Mouse (Mus musculus) neural tube, embryonic 12.5 days (tissue): ENCODE results near the gene Dhcr7. TPM values are rescaled to one million over a fixed set of nuclear protein-coding genes. Genes with fewer than 3 reads are reported as not detected.

Source experiments
- ATAC-seq: fragments of 200-750 bp; cut with Nextera tagmentation; 2 replicates; pipeline ENCODE4 v1.8.0; 2017; ENCODE audit warnings: low read depth, mild to moderate bottlenecking, moderate TSS enrichment, moderate library complexity; ENCODE audit not compliant: low FRiP score
- H3K27ac ChIP-seq: fragments of 300-500 bp; sonication (generic); 2 replicates; pipeline ENCODE4 v1.5.1; 2016
- H3K27me3 ChIP-seq: fragments of 300-500 bp; sonication (generic); replicated peaks from 2 replicates; pipeline ENCODE4 v1.6.1; 2016; ENCODE audit warnings: mild to moderate bottlenecking
- H3K36me3 ChIP-seq: fragments of 300-500 bp; sonication (generic); 2 replicates; pipeline ENCODE4 v1.6.1; 2016; ENCODE audit warnings: mild to moderate bottlenecking
- H3K4me1 ChIP-seq: fragments of 300-500 bp; sonication (generic); 2 replicates; pipeline ENCODE4 v1.6.1; 2016
- H3K4me2 ChIP-seq: fragments of 300-500 bp; sonication (generic); replicated peaks from 2 replicates; pipeline ENCODE4 v1.6.1; 2016; ENCODE audit warnings: mild to moderate bottlenecking
- H3K4me3 ChIP-seq: fragments of 300-500 bp; sonication (generic); 2 replicates; pipeline ENCODE4 v1.5.1; 2016
- H3K9ac ChIP-seq: fragments of 300-500 bp; sonication (generic); 2 replicates; pipeline ENCODE4 v1.6.1; 2016; ENCODE audit warnings: mild to moderate bottlenecking
- H3K9me3 ChIP-seq: fragments of 300-500 bp; sonication (generic); 2 replicates; pipeline ENCODE4 v1.6.1; 2016; ENCODE audit warnings: mild to moderate bottlenecking
- WGBS: fragments of 180-500 bp; shearing (Covaris S2); methylation state at CpG from one replicate; pipeline ENCODE4 v1.1.7; 2016; 5-methylcytosine and 5-hydroxymethylcytosine counted together
- polyA plus RNA-seq: library from polyadenylated mRNA; unstranded; fragments of >200 nt; fragmentation: Nextera tagmentation; extraction: Ambion mirVana; gene quantifications from 2 replicates; pipeline ENCODE4 v1.2.1, GENCODE M21; 2016

Dhcr7 gene
- 49.2 and 53.6 TPM in 2 replicates for polyA plus RNA-seq

DNA sequence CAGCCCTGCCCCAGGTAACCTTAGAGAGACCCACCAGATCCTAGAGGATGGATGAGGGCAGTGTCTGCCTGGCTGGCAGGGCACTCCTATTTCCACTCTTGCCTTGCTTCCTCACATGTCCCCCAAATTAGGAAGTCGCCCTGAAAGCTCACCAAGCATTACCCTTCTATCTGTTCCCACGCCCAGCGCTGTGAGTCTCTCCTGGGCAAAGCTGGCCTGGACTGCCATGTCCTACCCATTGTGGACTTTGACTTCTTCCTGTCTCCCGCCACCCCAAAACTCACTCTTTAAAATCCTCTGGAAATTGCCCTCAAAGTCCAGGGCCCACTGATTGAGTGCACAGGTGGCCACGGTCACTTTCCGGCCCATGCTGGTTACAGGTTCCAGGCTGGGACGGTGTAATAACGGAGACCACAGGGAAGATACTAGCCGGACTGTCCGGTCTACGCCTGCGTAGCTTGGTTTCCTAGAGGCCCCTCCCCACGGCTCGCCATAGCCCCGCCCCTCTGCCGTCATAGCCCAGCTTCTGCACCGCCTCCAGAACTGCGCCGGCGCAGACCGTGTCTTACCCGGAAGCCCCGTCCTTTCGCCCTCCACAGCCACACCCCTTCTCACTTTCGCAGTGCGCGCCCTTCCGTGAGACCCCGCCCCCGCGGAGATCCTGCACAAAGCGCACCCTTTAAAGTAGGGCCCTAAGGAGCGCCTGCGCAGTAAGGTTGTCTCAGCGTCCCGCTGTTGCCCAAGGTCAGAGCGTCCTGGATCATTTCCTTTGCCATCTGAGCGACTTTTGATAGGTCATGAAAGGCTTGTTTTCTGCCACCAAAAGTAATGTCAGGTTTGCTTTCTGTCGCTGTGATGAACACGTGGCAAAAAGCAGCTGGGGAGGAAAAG is at the start of gene Dhcr7, which contains the start of gene Nadsyn1:
TSS of gene Dhcr7 (plus strand) at position 771 of the 891 bp plus-strand sequence.
TSS of gene Nadsyn1 (minus strand) at position 475 of the 891 bp plus-strand sequence.
- peak; percentile 97 for ATAC-seq
- no peaks in the 10 kb centered on the region for H3K9me3 ChIP-seq
- no peaks in the 10 kb centered on the region for H3K27me3 ChIP-seq
- H3K27ac ChIP-seq = peak within 1 kb of the TSS; percentile 43; the same call in 1 of the 2 replicates
- H3K4me1 ChIP-seq = peaks cover 12% of the 10 kb centered on the region
- H3K36me3 ChIP-seq = peaks cover 12% of the 10 kb centered on the region
- H3K9ac ChIP-seq = peak within 1 kb of the TSS; percentile 67
- peak within 1 kb of the TSS; percentile 60 for H3K4me3 ChIP-seq
- under 1% methylated on average over 40 of the region's 40 CpGs for WGBS
- peak within 1 kb of the TSS; percentile 64 for H3K4me2 ChIP-seq

DNA sequence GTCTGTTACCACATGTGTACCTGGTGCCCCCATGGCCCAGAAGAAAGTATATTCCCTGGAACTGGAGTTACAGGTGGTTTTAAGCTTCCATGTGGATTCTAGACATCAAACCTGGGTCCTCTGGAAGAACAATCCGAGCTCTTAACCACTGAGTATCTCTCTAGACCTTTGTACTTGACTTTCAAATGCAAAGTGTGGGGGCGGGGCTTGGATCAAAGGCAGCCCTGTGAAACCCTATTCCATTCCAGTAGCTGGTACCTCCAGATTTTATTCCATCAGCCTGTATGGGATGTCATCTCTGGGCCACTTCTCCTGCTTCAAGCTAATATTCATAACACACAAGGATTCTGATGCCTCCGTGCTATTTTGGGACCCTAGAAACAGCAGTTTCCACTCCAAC is 46.8 kb upstream of the Dhcr7 start:
- Histone ChIP-seq H3K9me3 (no peaks in the 10 kb centered on the region), H3K27ac (no peak overlapping the region), H3K36me3 (no peaks in the 10 kb centered on the region), H3K9ac (no peak overlapping the region), H3K4me1 (no peaks in the 10 kb centered on the region), H3K4me3 (no peak overlapping the region), H3K27me3 (no peaks in the 10 kb centered on the region), H3K4me2 (no peak overlapping the region)
- whole genome bisulfite sequencing = 30% methylated on average over 3 of the region's 3 CpGs
- ATAC-seq = no peak

DNA sequence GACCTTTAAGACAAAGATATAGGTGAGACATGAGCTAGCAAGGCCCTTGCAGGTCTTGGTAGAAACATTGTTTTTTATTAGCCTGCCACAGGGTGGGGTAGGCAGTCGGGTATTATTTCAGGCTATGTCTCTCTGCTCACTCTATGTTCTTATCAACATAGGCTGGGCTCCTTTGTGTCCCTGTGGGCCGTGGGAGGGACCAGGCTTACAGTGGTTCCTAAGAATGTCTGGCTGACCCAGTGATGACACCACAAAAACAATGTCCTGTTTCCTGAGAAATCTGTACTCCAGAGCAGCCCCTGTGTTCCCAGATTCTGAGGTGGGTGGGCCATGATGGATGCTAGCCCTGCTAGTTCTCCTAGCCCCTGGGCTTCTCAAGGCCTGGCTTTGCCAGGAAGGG is 45.6 kb upstream of the Dhcr7 start:
- H3K36me3 ChIP-seq = no peaks in the 10 kb centered on the region
- no peak overlapping the region for H3K4me3 ChIP-seq
- H3K4me1 ChIP-seq = no peaks in the 10 kb centered on the region
- no peaks in the 10 kb centered on the region for H3K9me3 ChIP-seq
- H3K4me2 ChIP-seq = no peak overlapping the region
- H3K27me3 ChIP-seq = no peaks in the 10 kb centered on the region
- H3K27ac ChIP-seq = no peak overlapping the region
- ATAC-seq = no peak
- 72% methylated on average over 2 of the region's 2 CpGs for WGBS
- no peak overlapping the region for H3K9ac ChIP-seq

DNA sequence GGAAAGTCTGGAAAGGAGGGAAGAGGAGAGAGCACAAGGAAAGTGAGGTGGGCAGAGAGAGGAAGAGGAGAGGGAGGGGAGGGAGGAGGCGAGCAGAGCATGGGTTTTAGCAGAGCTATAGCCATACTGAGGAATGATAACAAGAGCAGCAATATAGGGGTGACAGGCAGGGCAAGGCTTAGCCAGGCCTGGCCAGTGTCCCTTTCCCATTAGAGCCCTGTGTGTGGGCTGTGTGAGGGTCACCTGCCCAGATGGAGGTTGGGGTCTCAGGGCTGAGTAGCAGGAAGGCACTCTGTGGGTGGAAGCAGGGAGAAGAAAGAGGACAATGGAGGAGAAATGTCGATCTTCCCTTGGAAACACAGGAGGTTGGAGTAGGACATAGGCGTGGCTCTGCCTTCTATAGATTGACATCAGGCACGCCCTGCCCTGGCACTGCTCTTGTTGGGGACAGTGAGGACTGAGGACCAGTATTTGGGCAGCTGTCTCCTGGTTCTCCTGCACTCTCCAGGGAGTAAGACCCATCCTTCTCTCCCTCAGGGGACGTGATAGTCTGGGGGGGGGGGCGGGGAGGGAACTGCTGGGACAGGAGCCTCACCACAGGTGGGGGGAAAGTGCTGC is 39.5 kb upstream of the Dhcr7 start:
- peak overlapping the region; percentile 59 for H3K9ac ChIP-seq
- no peaks in the 10 kb centered on the region for H3K36me3 ChIP-seq
- no peaks in the 10 kb centered on the region for H3K9me3 ChIP-seq
- H3K4me2 ChIP-seq = peak overlapping the region; percentile 69
- H3K27me3 ChIP-seq = no peaks in the 10 kb centered on the region
- WGBS = 12% methylated on average over 6 of the region's 6 CpGs
- peak overlapping the region; percentile 38 for H3K4me3 ChIP-seq
- peak; percentile 61 for ATAC-seq
- H3K4me1 ChIP-seq = peaks cover 18% of the 10 kb centered on the region
- H3K27ac ChIP-seq = peak overlapping the region; percentile 17; the same call in 1 of the 2 replicates

DNA sequence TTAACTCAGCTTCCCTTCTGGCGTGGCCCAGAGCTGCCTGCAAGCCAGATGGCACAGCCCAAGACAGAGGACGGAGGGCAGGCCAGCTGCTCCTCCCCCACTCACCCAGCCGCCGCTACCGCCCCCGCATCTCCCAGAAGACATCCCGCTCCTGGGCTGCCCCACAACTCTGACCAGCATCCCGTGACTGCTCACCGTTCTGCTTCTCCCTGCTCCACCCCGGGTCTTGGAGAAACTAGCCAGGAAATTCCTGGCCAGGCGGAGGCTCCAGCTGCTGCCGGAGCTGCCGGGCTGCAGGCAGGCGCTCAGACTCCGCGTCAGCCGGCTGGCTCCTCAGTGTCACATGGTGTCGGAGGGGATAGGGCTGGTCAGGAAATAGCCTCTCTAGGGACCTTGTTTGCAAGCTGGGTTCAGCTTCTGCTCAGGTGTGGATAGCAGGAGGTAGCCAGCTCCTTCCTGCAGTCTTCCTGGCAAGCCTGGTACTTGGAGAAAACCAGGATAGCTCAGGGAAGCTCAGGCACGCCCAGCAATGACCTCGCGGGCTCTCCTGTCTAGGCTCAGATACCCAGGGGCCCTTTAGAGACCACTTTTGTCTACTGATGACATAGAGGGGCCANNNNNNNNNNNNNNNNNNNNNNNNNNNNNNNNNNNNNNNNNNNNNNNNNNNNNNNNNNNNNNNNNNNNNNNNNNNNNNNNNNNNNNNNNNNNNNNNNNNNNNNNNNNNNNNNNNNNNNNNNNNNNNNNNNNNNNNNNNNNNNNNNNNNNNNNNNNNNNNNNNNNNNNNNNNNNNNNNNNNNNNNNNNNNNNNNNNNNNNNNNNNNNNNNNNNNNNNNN is 38.7 kb upstream of the Dhcr7 start, which contains the start of gene Mrgpre:
TSS of gene Mrgpre (minus strand) at position 505 of the 834 bp plus-strand sequence.
- H3K4me2 ChIP-seq = peak within 1 kb of the TSS; percentile 69
- peak within 1 kb of the TSS; percentile 59 for H3K9ac ChIP-seq
- no peaks in the 10 kb centered on the region for H3K27me3 ChIP-seq
- H3K36me3 ChIP-seq = no peaks in the 10 kb centered on the region
- 3% methylated on average over 21 of the region's 21 CpGs for WGBS
- peak within 1 kb of the TSS; percentile 38 for H3K4me3 ChIP-seq
- peaks cover 18% of the 10 kb centered on the region for H3K4me1 ChIP-seq
- peak; percentile 92 for ATAC-seq
- peak within 1 kb of the TSS; percentile 17; the same call in 1 of the 2 replicates for H3K27ac ChIP-seq
- no peaks in the 10 kb centered on the region for H3K9me3 ChIP-seq

DNA sequence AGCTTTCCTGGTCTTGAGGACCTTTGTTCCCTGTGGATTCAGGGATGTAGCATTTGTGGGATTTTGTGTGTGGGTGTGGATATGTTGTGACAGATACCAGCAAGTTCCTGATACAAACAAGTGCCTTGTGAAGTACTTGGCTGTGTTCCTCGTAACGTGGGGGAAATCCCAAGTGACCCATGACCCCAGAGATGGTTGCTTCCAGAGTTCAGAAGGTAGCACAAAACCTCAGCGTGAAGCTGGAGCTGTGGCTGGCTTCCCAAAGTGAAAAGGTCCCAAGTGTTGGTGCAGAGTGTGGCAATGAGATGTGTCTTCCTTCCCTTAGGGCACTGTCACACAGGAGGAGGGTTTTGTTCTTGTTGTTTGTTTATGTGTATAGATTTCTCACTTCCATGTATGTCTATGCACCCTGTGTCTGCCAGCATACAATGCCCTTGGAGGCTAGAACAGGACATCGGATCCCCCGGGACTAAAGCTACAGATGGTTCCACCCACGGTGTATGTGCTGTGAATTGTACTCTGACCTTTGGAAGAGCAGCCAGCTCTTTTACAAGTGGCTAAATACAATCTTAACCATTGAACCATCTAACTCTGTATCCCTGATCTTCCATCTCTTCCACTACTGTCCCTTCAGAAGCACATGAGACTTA is 30.5 kb upstream of the Dhcr7 start:
- no peaks in the 10 kb centered on the region for H3K4me1 ChIP-seq
- 87% methylated on average over 6 of the region's 6 CpGs for WGBS

DNA sequence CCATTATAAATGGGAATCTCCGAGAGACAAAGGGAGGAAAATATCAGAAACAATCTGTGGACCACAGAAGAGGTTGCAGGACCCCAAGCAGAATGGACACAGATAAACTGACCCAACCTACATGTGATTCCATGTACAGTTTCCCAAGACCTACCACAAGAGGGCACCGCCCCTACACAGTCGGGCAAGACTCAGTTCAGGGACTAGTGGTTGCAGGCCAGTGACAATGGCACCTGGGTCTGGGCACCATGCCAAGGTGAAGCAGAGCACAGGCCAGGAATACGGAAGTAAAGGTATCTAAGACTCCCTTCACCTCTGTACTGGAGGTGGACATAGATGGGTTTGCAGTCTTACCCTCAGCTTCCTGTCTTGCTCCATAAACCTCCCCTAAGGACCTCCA is 29.8 kb upstream of the Dhcr7 start:
- Histone ChIP-seq H3K36me3 (peaks cover 30% of the 10 kb centered on the region), H3K9ac (no peak overlapping the region), H3K27me3 (no peaks in the 10 kb centered on the region), H3K4me1 (no peaks in the 10 kb centered on the region), H3K9me3 (no peaks in the 10 kb centered on the region), H3K4me2 (no peak overlapping the region), H3K4me3 (no peak overlapping the region), H3K27ac (no peak overlapping the region)
- WGBS = 61% methylated on average over 4 of the region's 4 CpGs
- ATAC-seq = no peak

More for the DNA sequence above, 30.5 kb upstream of the Dhcr7 start:
- Histone ChIP-seq H3K9me3 (no peaks in the 10 kb centered on the region), H3K27me3 (no peaks in the 10 kb centered on the region), H3K36me3 (peaks cover 23% of the 10 kb centered on the region), H3K9ac (no peak overlapping the region), H3K4me3 (no peak overlapping the region), H3K4me2 (no peak overlapping the region), H3K27ac (no peak overlapping the region)
- ATAC-seq = no peak

DNA sequence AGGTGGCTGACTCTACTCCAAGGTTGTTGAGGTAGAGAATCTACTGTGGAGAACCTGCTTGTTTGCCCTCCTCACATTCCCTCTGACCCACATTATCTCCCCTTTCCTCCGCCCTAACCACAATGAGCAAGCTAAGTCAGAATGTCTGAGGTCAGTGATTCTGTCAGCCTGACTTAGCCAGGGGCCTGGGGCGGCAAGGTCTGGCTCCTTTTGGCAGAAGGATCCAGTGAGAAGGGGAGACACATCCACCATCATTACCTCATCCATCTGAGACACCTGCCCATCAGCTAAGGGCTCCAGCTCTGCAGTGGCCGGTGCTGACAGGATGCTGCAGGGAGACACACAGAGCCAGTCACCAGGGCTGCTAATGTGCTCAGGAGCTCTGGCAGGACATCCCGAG is 24.2 kb upstream of the Dhcr7 start:
- WGBS = 88% methylated on average over 4 of the region's 4 CpGs
- Histone ChIP-seq H3K4me1 (no peaks in the 10 kb centered on the region), H3K27ac (no peak overlapping the region), H3K9ac (no peak overlapping the region), H3K9me3 (no peaks in the 10 kb centered on the region), H3K4me2 (no peak overlapping the region), H3K36me3 (peaks cover 77% of the 10 kb centered on the region), H3K27me3 (no peaks in the 10 kb centered on the region), H3K4me3 (no peak overlapping the region)
- ATAC-seq = no peak

DNA sequence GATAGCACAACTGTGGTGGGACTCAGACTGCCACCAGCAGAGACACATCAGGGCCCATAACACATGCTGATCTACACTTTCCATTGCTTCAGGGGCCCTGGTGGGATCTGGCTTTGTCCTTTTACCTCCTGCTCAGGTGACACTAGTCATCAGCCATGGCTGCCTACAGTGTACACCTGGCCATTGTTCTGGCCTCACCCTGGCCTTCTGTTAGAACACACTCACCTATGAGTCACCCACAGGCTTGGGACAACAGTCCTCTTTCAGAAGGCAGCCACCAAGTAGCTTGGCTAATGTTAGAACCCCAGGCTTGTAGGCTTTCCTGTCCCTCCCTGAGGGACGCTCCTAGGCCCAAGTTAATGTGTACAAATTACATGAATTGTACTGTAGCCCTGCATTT is 22.2 kb upstream of the Dhcr7 start:
- Histone ChIP-seq H3K36me3 (peaks cover 89% of the 10 kb centered on the region), H3K9ac (no peak overlapping the region), H3K27ac (no peak overlapping the region), H3K4me3 (no peak overlapping the region), H3K9me3 (no peaks in the 10 kb centered on the region), H3K27me3 (no peaks in the 10 kb centered on the region), H3K4me1 (no peaks in the 10 kb centered on the region), H3K4me2 (no peak overlapping the region)
- WGBS = 89% methylated on average over 1 of the region's 1 CpGs
- no peak for ATAC-seq

DNA sequence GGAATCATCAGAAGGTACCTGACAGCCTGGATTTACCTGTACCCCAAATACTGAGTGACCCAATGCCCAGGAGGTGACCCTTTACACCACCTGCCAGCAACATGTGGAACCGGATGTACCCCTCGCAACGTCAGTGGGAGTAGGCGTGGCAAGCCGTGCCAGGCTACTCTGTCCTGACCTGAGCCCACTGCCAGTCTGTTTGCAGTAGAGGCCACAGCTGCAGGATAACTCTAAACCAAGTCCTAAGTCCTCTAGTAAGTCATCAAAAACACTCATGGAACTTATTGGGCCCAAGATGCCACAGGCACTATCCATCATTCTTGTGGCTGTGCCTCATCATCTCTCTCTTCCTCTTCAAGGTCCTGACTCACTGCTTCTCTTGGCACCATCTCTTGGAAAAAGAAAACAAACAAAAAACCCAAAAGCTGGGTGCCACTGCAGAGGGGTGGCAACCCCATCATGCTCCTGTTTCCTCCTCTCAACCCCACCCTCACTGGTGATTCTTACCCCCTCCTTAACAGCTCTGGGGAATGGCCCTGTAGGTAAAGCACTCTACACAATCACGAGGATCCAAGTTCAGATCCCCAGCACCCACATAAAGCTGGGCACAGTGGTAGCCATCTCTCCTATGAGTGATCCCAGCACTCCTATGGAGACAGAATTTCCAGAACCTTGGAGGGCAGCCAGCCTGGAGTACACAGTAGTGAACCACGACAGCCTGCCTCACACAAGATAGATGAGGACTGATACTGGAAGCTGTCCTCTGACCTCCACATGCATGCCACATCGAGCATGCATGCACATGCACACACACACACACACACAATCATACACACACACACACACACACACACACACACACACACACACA is 21.5 kb upstream of the Dhcr7 start:
- Histone ChIP-seq H3K9me3 (no peaks in the 10 kb centered on the region), H3K4me1 (no peaks in the 10 kb centered on the region), H3K36me3 (peaks cover 87% of the 10 kb centered on the region), H3K4me2 (no peak overlapping the region), H3K4me3 (no peak overlapping the region), H3K27me3 (no peaks in the 10 kb centered on the region), H3K9ac (no peak overlapping the region), H3K27ac (no peak overlapping the region)
- ATAC-seq = no peak
- 91% methylated on average over 8 of the region's 8 CpGs for WGBS

DNA sequence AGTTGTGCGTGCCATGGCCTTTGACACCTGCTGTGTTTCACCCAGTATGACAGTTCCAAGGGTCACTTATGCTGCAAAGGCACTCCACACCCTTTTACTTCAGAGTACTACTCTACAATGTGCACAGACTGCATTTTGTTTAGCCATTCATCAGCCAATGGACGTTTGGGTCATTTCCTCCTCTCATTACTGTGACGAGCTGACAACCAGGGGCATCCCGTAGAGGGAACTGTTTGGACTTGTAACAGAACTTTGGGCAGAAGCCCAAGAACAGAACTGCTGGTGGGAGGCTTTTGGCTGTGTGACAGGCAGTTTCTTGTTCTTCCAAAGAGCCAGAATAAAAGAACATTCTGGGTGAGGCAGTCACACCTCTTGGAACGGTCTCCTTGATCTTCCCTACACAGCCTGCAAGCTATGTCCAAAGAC is 17.7 kb upstream of the Dhcr7 start:
- H3K9me3 ChIP-seq = no peaks in the 10 kb centered on the region
- WGBS = 80% methylated on average over 5 of the region's 5 CpGs
- H3K4me3 ChIP-seq = no peak overlapping the region
- no peak for ATAC-seq
- no peak overlapping the region for H3K27ac ChIP-seq
- no peaks in the 10 kb centered on the region for H3K4me1 ChIP-seq
- H3K9ac ChIP-seq = no peak overlapping the region
- no peaks in the 10 kb centered on the region for H3K27me3 ChIP-seq
- no peak overlapping the region for H3K4me2 ChIP-seq
- H3K36me3 ChIP-seq = peaks cover 83% of the 10 kb centered on the region
